Mouse (Mus musculus): ENCODE measurements at regions not wholly inside any gene's neighbourhood (a gene's known extent, or its start where the extent isn't known, plus 50 kb on each side); places are given as distances from the start of the nearest gene placed in this dataset.

- Histone ChIP-seq H3K9ac (ENCODE audit: low read length) (no peak overlapping the region), H3K9me3 (replicated peaks; ENCODE audit: control insufficient read depth, low read length) (no peaks in the 10 kb centered on the region), H3K27ac (ENCODE audit: low read length) (no peak overlapping the region), H3K36me3 (ENCODE audit: control insufficient read depth, insufficient read depth) (no peaks in the 10 kb centered on the region), H3K4me3 (ENCODE audit: low read length) (no peak overlapping the region), H3K27me3 (ENCODE audit: control insufficient read depth, insufficient read depth, low read length) (no peaks in the 10 kb centered on the region), H3K4me2 (ENCODE audit: low read depth, low read length) (no peak overlapping the region), H3K4me1 (ENCODE audit: control insufficient read depth, insufficient read depth, low read length) (no peaks in the 10 kb centered on the region)
- no peak for ATAC-seq (replicated peaks; ENCODE audit: extremely low read depth, insufficient read depth, low FRiP score)
- 23% methylated on average over 2 of the region's 2 CpGs for WGBS
Measured at GRCm38 (mm10) chr3:73435241-73435640, 273.0 kb downstream of the Bche start.

- Histone ChIP-seq H3K9ac (ENCODE audit: low read length) (no peak overlapping the region), H3K27ac (ENCODE audit: low read length) (no peak overlapping the region), H3K4me1 (ENCODE audit: control insufficient read depth, insufficient read depth, low read length) (no peaks in the 10 kb centered on the region), H3K4me3 (ENCODE audit: low read length) (no peak overlapping the region), H3K27me3 (ENCODE audit: control insufficient read depth, insufficient read depth, low read length) (no peaks in the 10 kb centered on the region), H3K36me3 (ENCODE audit: control insufficient read depth, insufficient read depth) (no peaks in the 10 kb centered on the region), H3K9me3 (replicated peaks; ENCODE audit: control insufficient read depth, low read length) (no peaks in the 10 kb centered on the region), H3K4me2 (ENCODE audit: low read depth, low read length) (no peak overlapping the region)
- ATAC-seq (replicated peaks; ENCODE audit: extremely low read depth, insufficient read depth, low FRiP score): no peak
- 59% methylated on average over 1 of the region's 1 CpGs for WGBS
Measured at GRCm38 (mm10) chr3:73434331-73434730, 273.9 kb downstream of the Bche start.

GRCm38 (mm10) chr3:73409929-73410522 is 298.2 kb downstream of the Bche start:
- H3K9ac ChIP-seq (ENCODE audit: low read length): no peak overlapping the region
- no peaks in the 10 kb centered on the region for H3K4me1 ChIP-seq (ENCODE audit: control insufficient read depth, insufficient read depth, low read length)
- ATAC-seq (replicated peaks; ENCODE audit: extremely low read depth, insufficient read depth, low FRiP score): no peak
- H3K4me3 ChIP-seq (ENCODE audit: low read length): no peak overlapping the region
- H3K4me2 ChIP-seq (ENCODE audit: low read depth, low read length): no peak overlapping the region
- no peaks in the 10 kb centered on the region for H3K9me3 ChIP-seq (replicated peaks; ENCODE audit: control insufficient read depth, low read length)
- no peaks in the 10 kb centered on the region for H3K27me3 ChIP-seq (ENCODE audit: control insufficient read depth, insufficient read depth, low read length)
- H3K27ac ChIP-seq (ENCODE audit: low read length): no peak overlapping the region
- WGBS: 69% methylated on average over 4 of the region's 4 CpGs
- H3K36me3 ChIP-seq (ENCODE audit: control insufficient read depth, insufficient read depth): no peaks in the 10 kb centered on the region

- H3K4me3 ChIP-seq (ENCODE audit: low read length): no peak overlapping the region
- 50% methylated on average over 4 of the region's 4 CpGs for WGBS
- no peaks in the 10 kb centered on the region for H3K27me3 ChIP-seq (ENCODE audit: control insufficient read depth, insufficient read depth, low read length)
Measured at GRCm38 (mm10) chr3:73401395-73401794, 306.8 kb downstream of the Bche start.

GRCm38 (mm10) chr3:73395808-73396207 is 312.4 kb downstream of the Bche start:
- Histone ChIP-seq H3K27ac (ENCODE audit: low read length) (no peak overlapping the region), H3K4me1 (ENCODE audit: control insufficient read depth, insufficient read depth, low read length) (peaks cover 8% of the 10 kb centered on the region), H3K36me3 (ENCODE audit: control insufficient read depth, insufficient read depth) (no peaks in the 10 kb centered on the region), H3K4me3 (ENCODE audit: low read length) (no peak overlapping the region), H3K27me3 (ENCODE audit: control insufficient read depth, insufficient read depth, low read length) (no peaks in the 10 kb centered on the region), H3K9ac (ENCODE audit: low read length) (no peak overlapping the region), H3K9me3 (replicated peaks; ENCODE audit: control insufficient read depth, low read length) (no peaks in the 10 kb centered on the region), H3K4me2 (ENCODE audit: low read depth, low read length) (peak overlapping the region; percentile 36)
- peak; percentile 69; the same call in 1 of the 2 replicates for ATAC-seq (replicated peaks; ENCODE audit: extremely low read depth, insufficient read depth, low FRiP score)
- 23% methylated on average over 4 of the region's 4 CpGs for WGBS

More at GRCm38 (mm10) chr3:73401395-73401794, 306.8 kb downstream of the Bche start:
- no peaks in the 10 kb centered on the region for H3K4me1 ChIP-seq (ENCODE audit: control insufficient read depth, insufficient read depth, low read length)
- no peak overlapping the region for H3K27ac ChIP-seq (ENCODE audit: low read length)
- no peak overlapping the region for H3K4me2 ChIP-seq (ENCODE audit: low read depth, low read length)
- no peaks in the 10 kb centered on the region for H3K36me3 ChIP-seq (ENCODE audit: control insufficient read depth, insufficient read depth)
- H3K9me3 ChIP-seq (replicated peaks; ENCODE audit: control insufficient read depth, low read length): no peaks in the 10 kb centered on the region
- H3K9ac ChIP-seq (ENCODE audit: low read length): no peak overlapping the region
- no peak for ATAC-seq (replicated peaks; ENCODE audit: extremely low read depth, insufficient read depth, low FRiP score)

GRCm38 (mm10) chr3:73389722-73390651 is 318.2 kb downstream of the Bche start:
- Histone ChIP-seq H3K9ac (ENCODE audit: low read length) (no peak overlapping the region), H3K4me3 (ENCODE audit: low read length) (no peak overlapping the region), H3K4me2 (ENCODE audit: low read depth, low read length) (no peak overlapping the region), H3K9me3 (replicated peaks; ENCODE audit: control insufficient read depth, low read length) (no peaks in the 10 kb centered on the region), H3K27me3 (ENCODE audit: control insufficient read depth, insufficient read depth, low read length) (no peaks in the 10 kb centered on the region), H3K4me1 (ENCODE audit: control insufficient read depth, insufficient read depth, low read length) (no peaks in the 10 kb centered on the region), H3K36me3 (ENCODE audit: control insufficient read depth, insufficient read depth) (no peaks in the 10 kb centered on the region), H3K27ac (ENCODE audit: low read length) (no peak overlapping the region)
- no peak for ATAC-seq (replicated peaks; ENCODE audit: extremely low read depth, insufficient read depth, low FRiP score)
- 68% methylated on average over 3 of the region's 3 CpGs for WGBS

- no peaks in the 10 kb centered on the region for H3K27me3 ChIP-seq (ENCODE audit: control insufficient read depth, insufficient read depth, low read length)
- no peaks in the 10 kb centered on the region for H3K36me3 ChIP-seq (ENCODE audit: control insufficient read depth, insufficient read depth)
- H3K4me2 ChIP-seq (ENCODE audit: low read depth, low read length): no peak overlapping the region
- H3K27ac ChIP-seq (ENCODE audit: low read length): no peak overlapping the region
- WGBS: 25% methylated on average over 1 of the region's 1 CpGs
- no peak overlapping the region for H3K9ac ChIP-seq (ENCODE audit: low read length)
- no peaks in the 10 kb centered on the region for H3K9me3 ChIP-seq (replicated peaks; ENCODE audit: control insufficient read depth, low read length)
- no peak for ATAC-seq (replicated peaks; ENCODE audit: extremely low read depth, insufficient read depth, low FRiP score)
- H3K4me3 ChIP-seq (ENCODE audit: low read length): no peak overlapping the region
- no peaks in the 10 kb centered on the region for H3K4me1 ChIP-seq (ENCODE audit: control insufficient read depth, insufficient read depth, low read length)
Measured at GRCm38 (mm10) chr3:73354861-73355496, 297.4 kb upstream of the Slitrk3 start.

- ATAC-seq (replicated peaks; ENCODE audit: extremely low read depth, insufficient read depth, low FRiP score): peak; percentile 70
- H3K4me3 ChIP-seq (ENCODE audit: low read length): no peak overlapping the region
- H3K36me3 ChIP-seq (ENCODE audit: control insufficient read depth, insufficient read depth): no peaks in the 10 kb centered on the region
- H3K27me3 ChIP-seq (ENCODE audit: control insufficient read depth, insufficient read depth, low read length): no peaks in the 10 kb centered on the region
- H3K9ac ChIP-seq (ENCODE audit: low read length): no peak overlapping the region
- no peak overlapping the region for H3K27ac ChIP-seq (ENCODE audit: low read length)
- WGBS: 8% methylated on average over 1 of the region's 1 CpGs
- H3K4me1 ChIP-seq (ENCODE audit: control insufficient read depth, insufficient read depth, low read length): peaks cover 2% of the 10 kb centered on the region; the same call in 1 of the 2 replicates
- no peak overlapping the region for H3K4me2 ChIP-seq (ENCODE audit: low read depth, low read length)
- H3K9me3 ChIP-seq (replicated peaks; ENCODE audit: control insufficient read depth, low read length): no peaks in the 10 kb centered on the region
Measured at GRCm38 (mm10) chr3:73343199-73343598, 285.6 kb upstream of the Slitrk3 start.

GRCm38 (mm10) chr3:73339730-73340129 is 282.1 kb upstream of the Slitrk3 start:
- H3K9ac ChIP-seq (ENCODE audit: low read length): no peak overlapping the region
- 77% methylated on average over 2 of the region's 2 CpGs for WGBS
- H3K9me3 ChIP-seq (replicated peaks; ENCODE audit: control insufficient read depth, low read length): no peaks in the 10 kb centered on the region
- H3K27ac ChIP-seq (ENCODE audit: low read length): no peak overlapping the region
- no peak overlapping the region for H3K4me2 ChIP-seq (ENCODE audit: low read depth, low read length)
- no peaks in the 10 kb centered on the region for H3K36me3 ChIP-seq (ENCODE audit: control insufficient read depth, insufficient read depth)
- peaks cover 2% of the 10 kb centered on the region; the same call in 1 of the 2 replicates for H3K4me1 ChIP-seq (ENCODE audit: control insufficient read depth, insufficient read depth, low read length)
- H3K4me3 ChIP-seq (ENCODE audit: low read length): no peak overlapping the region
- ATAC-seq (replicated peaks; ENCODE audit: extremely low read depth, insufficient read depth, low FRiP score): no peak
- no peaks in the 10 kb centered on the region for H3K27me3 ChIP-seq (ENCODE audit: control insufficient read depth, insufficient read depth, low read length)

Data from heart, embryonic 16.5 days (tissue).